Mouse (Mus musculus): ENCODE data around the gene Ccr8. TPM values are rescaled to one million over a fixed set of nuclear protein-coding genes. Genes with fewer than 3 reads are reported as not detected.
"Not testable (repeated sequence)": the region's sequence is repeated elsewhere in the genome, so short reads cannot be mapped to it uniquely, and the experiment has no call there.

The Ccr8 gene
- polyA plus RNA-seq, 1 experiment: 0.82 TPM

- H3K27ac ChIP-seq (ENCODE audit: insufficient read depth, low read length): no peak overlapping the region
- H3K27me3 ChIP-seq (ENCODE audit: control insufficient read depth, insufficient read depth, low read length): no peaks in the 10 kb centered on the region
- H3K36me3 ChIP-seq (ENCODE audit: control insufficient read depth, insufficient read depth, low read length): no peaks in the 10 kb centered on the region
- H3K4me1 ChIP-seq (ENCODE audit: control insufficient read depth, insufficient read depth, insufficient read length): peaks cover 2% of the 10 kb centered on the region; the same call in 1 of the 2 replicates
- no peak overlapping the region for H3K4me3 ChIP-seq (ENCODE audit: extremely low read depth, insufficient read depth, insufficient read length)
- DNase-seq (ENCODE audit: low read depth in 1 of 2, low spot score in 2 of 2): no peak
- no peak for TF ChIP-seq CTCF (IDR thresholded peaks at IDR 0.05; ENCODE audit: extremely low read depth, insufficient read depth, insufficient read length, insufficient replicate concordance)
- no peak for TF ChIP-seq POLR2A (IDR thresholded peaks at IDR 0.05; ENCODE audit: low read depth, low read length)
- WGBS: 58% methylated on average over 2 of the region's 2 CpGs
Observed at GRCm38 (mm10) chr9:120101165-120101564, 9.3 kb downstream of the Ccr8 start.

DNA sequence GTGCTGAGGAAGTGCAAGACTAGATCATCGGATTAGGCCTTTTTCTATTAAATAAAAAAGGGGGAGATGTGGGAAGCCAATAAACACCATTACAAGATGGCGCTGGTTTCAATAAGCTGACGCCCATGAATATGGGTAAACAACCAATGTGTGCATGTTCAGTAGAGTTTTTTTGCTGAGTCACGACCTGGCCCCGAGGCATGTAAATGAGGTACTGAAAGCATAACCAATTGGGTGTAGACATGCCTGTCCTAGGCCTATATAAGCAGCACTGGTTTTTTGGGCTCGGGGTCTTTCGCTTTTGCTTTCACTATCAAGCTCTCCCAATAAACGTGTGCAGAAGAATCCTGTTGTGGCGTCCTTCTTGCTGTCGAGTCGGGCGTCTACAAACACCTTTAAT, 17.0 kb downstream of the Ccr8 start:
- not testable (repeated sequence) for H3K4me1 ChIP-seq (ENCODE audit: control insufficient read depth, insufficient read depth, insufficient read length); H3K4me3 ChIP-seq (ENCODE audit: extremely low read depth, insufficient read depth, insufficient read length); H3K36me3 ChIP-seq (ENCODE audit: control insufficient read depth, insufficient read depth, low read length); DNase-seq (ENCODE audit: low read depth in 1 of 2, low spot score in 2 of 2); H3K27ac ChIP-seq (ENCODE audit: insufficient read depth, low read length); H3K27me3 ChIP-seq (ENCODE audit: control insufficient read depth, insufficient read depth, low read length)
- WGBS: 92% methylated on average over 12 of the region's 12 CpGs

GRCm38 (mm10) chr9:120110211-120111018, 18.5 kb downstream of the Ccr8 start, which contains the start of gene Slc25a38:
Gene Slc25a38, plus strand, starts transcription at chr9:120110374.
- TF ChIP-seq CTCF (IDR thresholded peaks at IDR 0.05; ENCODE audit: extremely low read depth, insufficient read depth, insufficient read length, insufficient replicate concordance): peak; percentile 88; the same call in 1 of the 2 replicates
- TF ChIP-seq POLR2A (IDR thresholded peaks at IDR 0.05; ENCODE audit: low read depth, low read length): peak; percentile 76
- peak within 1 kb of the TSS; percentile 96 for H3K4me3 ChIP-seq (ENCODE audit: extremely low read depth, insufficient read depth, insufficient read length)
- peaks cover 2% of the 10 kb centered on the region; the same call in 1 of the 2 replicates for H3K4me1 ChIP-seq (ENCODE audit: control insufficient read depth, insufficient read depth, insufficient read length)
- DNase-seq (ENCODE audit: low read depth in 1 of 2, low spot score in 2 of 2): peak; percentile 86 to 95
- no peaks in the 10 kb centered on the region for H3K27me3 ChIP-seq (ENCODE audit: control insufficient read depth, insufficient read depth, low read length)
- peak within 1 kb of the TSS; percentile 99 for H3K27ac ChIP-seq (ENCODE audit: insufficient read depth, low read length)
- H3K36me3 ChIP-seq (ENCODE audit: control insufficient read depth, insufficient read depth, low read length): no peaks in the 10 kb centered on the region
- WGBS: under 1% methylated on average over 62 of the region's 62 CpGs

DNA sequence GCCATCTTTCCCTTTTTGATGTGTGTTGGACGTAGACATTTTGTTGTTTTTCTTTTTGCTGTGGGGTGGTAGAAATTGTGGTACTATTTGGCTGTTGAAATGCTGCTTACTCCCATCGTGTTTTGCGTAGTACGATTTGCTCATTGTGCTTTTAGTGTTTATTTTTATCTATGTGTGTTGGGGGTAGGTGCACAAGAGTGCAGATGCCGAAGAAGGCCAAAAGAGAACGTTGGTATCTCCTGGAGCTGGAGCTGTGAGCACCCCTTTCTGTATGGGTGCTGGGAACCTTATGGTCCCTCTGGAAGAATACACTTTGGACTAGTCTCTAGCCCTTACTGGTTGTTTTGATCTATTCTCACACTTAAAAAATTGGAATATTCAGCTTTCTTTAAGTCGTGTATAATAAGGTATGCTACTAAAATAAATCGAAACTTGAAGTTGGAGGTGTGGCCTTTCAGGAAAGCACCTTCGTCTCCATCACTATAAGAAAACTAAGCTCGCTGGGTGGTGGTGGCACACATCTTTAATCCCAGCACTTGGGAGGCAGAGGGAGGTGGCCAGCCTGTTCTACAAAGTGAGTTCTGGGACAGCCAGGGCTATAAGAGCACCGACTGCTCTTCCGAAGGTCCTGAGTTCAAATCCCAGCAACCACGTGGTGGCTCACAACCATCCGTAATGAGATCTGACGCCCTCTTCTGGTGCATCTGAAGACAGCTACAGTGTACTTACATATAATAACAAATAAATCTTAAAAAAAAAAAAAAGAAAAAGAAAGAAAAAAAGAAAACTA, 19.4 kb downstream of the Ccr8 start:
- no peaks in the 10 kb centered on the region for H3K27me3 ChIP-seq (ENCODE audit: control insufficient read depth, insufficient read depth, low read length)
- H3K4me1 ChIP-seq (ENCODE audit: control insufficient read depth, insufficient read depth, insufficient read length): peaks cover 2% of the 10 kb centered on the region; the same call in 1 of the 2 replicates
- no peak for TF ChIP-seq CTCF (IDR thresholded peaks at IDR 0.05; ENCODE audit: extremely low read depth, insufficient read depth, insufficient read length, insufficient replicate concordance)
- no peak for TF ChIP-seq POLR2A (IDR thresholded peaks at IDR 0.05; ENCODE audit: low read depth, low read length)
- DNase-seq (ENCODE audit: low read depth in 1 of 2, low spot score in 2 of 2): no peak
- WGBS: 63% methylated on average over 15 of the region's 15 CpGs
- H3K4me3 ChIP-seq (ENCODE audit: extremely low read depth, insufficient read depth, insufficient read length): peak overlapping the region; percentile 96
- peaks cover 1% of the 10 kb centered on the region for H3K36me3 ChIP-seq (ENCODE audit: control insufficient read depth, insufficient read depth, low read length)
- H3K27ac ChIP-seq (ENCODE audit: insufficient read depth, low read length): peak overlapping the region; percentile 52; the same call in 1 of the 2 replicates

GRCm38 (mm10) chr9:120112472-120112871, 20.6 kb downstream of the Ccr8 start:
- DNase-seq (ENCODE audit: low read depth in 1 of 2, low spot score in 2 of 2): no peak
- 90% methylated on average over 6 of the region's 6 CpGs for WGBS
- Histone ChIP-seq H3K4me3 (ENCODE audit: extremely low read depth, insufficient read depth, insufficient read length) (no peak overlapping the region), H3K27ac (ENCODE audit: insufficient read depth, low read length) (no peak overlapping the region), H3K4me1 (ENCODE audit: control insufficient read depth, insufficient read depth, insufficient read length) (peaks cover 2% of the 10 kb centered on the region; the same call in 1 of the 2 replicates), H3K27me3 (ENCODE audit: control insufficient read depth, insufficient read depth, low read length) (no peaks in the 10 kb centered on the region), H3K36me3 (ENCODE audit: control insufficient read depth, insufficient read depth, low read length) (peaks cover 10% of the 10 kb centered on the region)
- no peak for TF ChIP-seq CTCF (IDR thresholded peaks at IDR 0.05; ENCODE audit: extremely low read depth, insufficient read depth, insufficient read length, insufficient replicate concordance)
- no peak for TF ChIP-seq POLR2A (IDR thresholded peaks at IDR 0.05; ENCODE audit: low read depth, low read length)

DNA sequence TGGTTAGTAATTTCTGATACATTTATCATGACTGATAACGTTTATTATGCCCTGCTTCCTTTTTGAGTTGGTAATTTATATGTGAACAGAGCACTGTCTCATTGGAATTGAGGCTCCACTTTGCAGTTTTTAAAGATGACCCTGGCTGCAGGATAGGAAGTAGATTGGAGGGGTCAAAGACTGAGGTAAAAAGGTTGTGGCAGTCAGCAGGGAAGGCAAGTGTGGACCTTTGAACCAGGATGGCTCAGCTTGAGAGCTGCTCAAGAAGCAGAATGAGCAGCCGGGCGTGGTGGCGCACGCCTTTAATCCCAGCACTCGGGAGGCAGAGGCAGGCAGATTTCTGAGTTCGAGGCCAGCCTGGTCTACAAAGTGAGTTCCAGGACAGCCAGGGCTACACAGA, 21.5 kb downstream of the Ccr8 start:
- H3K27ac ChIP-seq (ENCODE audit: insufficient read depth, low read length): no peak overlapping the region
- H3K4me3 ChIP-seq (ENCODE audit: extremely low read depth, insufficient read depth, insufficient read length): no peak overlapping the region
- peaks cover 2% of the 10 kb centered on the region; the same call in 1 of the 2 replicates for H3K4me1 ChIP-seq (ENCODE audit: control insufficient read depth, insufficient read depth, insufficient read length)
- H3K36me3 ChIP-seq (ENCODE audit: control insufficient read depth, insufficient read depth, low read length): peaks cover 11% of the 10 kb centered on the region
- no peaks in the 10 kb centered on the region for H3K27me3 ChIP-seq (ENCODE audit: control insufficient read depth, insufficient read depth, low read length)
- no peak for TF ChIP-seq CTCF (IDR thresholded peaks at IDR 0.05; ENCODE audit: extremely low read depth, insufficient read depth, insufficient read length, insufficient replicate concordance)
- TF ChIP-seq POLR2A (IDR thresholded peaks at IDR 0.05; ENCODE audit: low read depth, low read length): no peak
- WGBS: 90% methylated on average over 7 of the region's 7 CpGs
- DNase-seq (ENCODE audit: low read depth in 1 of 2, low spot score in 2 of 2): no peak
